ENCODE assay signal across 1 mouse cellular context in the genomic region with DNA sequence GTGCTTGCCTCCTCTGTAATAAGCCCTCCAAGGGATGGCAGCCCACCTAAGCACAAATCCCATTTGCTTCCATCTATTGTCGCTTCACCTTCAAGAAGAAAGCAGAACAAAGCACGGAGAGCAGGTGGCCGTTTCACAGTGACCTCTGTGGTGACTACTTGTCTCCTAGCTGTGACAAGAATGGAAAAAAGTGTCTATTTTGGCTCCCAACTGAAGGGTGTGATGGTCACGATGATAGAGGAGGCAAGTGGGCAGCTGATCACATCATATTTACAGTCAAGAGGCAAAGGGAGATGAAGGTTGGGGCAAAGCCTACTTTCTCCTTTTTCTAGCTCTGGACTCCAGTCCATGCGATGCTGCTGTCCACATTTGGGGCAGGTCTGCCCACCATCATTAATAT.
TF ChIP-seq lines count a peak whose summit lies in the region.

No protein-coding gene starts in this region.

TF ChIP-seq in CH12.LX, 34 proteins besides CTCF, POLR2A, EP300 and RAD21:
- TF ChIP-seq MAFK (IDR thresholded peaks at IDR 0.05; ENCODE audit: insufficient replicate concordance, low read length) (no peak), MEF2A (IDR thresholded peaks at IDR 0.05; ENCODE audit: borderline replicate concordance, low read depth, low read length) (peak; percentile 75), ETS1 (conservative IDR thresholded peaks at IDR 0.05; ENCODE audit: low read depth, low read length) (peak; percentile 40; the same call in 1 of the 2 replicates), BHLHE40 (IDR thresholded peaks at IDR 0.05; ENCODE audit: low read depth, low read length) (no peak)
